Mouse (Mus musculus) kidney, postnatal 25 days (tissue): ENCODE results near the gene Trim41.
"Not testable (repeated sequence)": the region's sequence is repeated elsewhere in the genome, so short reads cannot be mapped to it uniquely, and the experiment has no call there.

Experiments used
- DNase-seq, 2 experiments: peaks; one replicate each; pipeline ENCODE4 v3.0.0; 2021; ENCODE audit warnings: mixed read lengths in 2 of 2

The Trim41 gene

DNA sequence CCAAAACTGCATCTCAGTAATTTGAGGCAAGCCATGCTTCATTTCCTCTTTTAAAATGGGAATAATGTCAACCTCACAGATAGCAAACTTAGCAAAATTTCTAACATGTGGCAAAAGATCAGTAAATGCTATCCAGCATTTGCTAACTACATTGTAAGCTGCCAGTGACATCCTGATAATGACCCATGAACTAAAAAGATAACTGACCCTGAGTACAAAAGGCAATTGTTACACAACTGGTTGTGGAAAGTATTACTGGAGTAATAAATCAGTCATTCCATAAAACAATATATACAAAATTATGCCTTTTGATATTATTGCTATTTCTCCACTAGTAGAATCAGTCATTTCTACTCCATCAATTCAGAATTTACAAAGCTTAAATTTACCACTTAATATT lies 3.4 kb downstream of the Trim41 start:
- no peak for DNase-seq

DNA sequence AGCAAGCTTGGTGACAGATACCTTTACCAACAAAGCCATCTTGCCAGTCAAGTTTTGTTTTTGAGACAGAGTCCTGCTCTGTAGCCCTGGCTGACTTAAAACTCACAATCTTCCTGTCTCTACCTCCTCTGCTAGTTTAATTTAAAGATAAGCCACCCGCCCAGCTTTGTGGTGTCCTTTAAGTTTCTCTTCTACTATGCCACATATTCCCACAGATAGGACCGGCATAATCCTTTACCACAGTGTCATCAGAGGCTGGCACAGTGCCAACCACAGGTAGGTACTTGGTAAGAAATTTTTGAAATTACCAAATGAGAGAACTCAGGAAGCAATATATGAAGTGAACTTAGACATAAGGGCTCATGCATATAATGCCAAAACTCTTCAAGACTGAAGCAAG lies 7.0 kb downstream of the Trim41 start:
- DNase-seq = no peak

GRCm38 (mm10) chr11:48809434-48809830 lies 7.7 kb downstream of the Trim41 start:
- no peak for DNase-seq

GRCm38 (mm10) chr11:48808737-48809433 lies 8.3 kb downstream of the Trim41 start:
- no peak for DNase-seq

DNA sequence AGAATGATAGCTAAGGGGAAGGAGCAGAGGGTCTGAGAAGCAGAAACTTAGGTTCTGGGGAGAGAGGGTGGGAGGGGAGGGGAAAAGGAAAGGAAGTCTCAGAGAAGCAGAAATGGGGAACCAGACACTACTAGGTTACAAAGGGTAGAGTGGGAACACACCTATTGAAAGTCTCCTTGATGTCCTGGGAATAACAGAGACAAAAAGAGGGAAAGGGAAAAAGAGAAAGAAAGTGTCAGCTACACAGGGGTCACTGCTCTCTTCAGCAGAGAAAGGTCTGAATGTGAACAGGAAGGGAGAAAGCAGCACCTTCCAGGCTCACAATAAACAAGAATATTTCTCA lies 8.9 kb downstream of the Trim41 start:
- no peak for DNase-seq

DNA sequence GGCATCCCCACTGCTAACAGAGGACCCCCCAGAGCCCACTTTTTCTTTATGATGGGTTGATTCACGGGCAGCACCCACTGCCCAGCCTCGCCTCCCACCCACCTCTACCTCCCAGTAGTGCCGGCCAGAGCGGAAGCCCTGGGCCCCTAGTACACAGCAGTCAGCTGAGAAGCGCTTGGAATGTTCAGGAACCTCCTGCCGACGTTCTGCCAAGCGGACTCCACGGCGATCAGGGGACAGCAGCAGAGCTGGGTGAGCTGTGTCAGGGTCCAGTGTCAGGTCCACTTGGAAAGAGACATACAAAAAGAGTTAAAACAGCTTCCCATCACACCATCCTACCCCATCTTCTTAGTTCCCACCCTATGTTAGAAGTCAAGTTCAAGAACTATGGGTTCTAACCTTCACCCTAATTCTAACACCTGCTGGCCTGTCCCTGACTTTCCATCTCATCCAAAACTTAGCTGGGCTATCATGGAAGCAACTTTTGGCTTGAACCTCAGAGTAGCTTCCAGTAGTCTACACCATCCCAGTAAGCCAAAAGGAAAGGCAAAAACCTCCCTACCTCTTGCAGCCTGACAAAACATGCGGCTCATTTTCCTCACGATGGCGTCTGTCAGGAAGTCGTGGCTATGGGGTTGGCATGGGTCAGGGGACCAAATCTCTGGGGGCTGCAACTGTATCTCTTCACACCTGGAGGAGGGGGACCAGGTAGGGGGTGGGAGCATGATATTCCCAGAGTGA lies 9.4 kb downstream of the Trim41 start:
- no peak for DNase-seq

- DNase-seq = no peak
These were observed 10.1 kb downstream of the Trim41 start for GRCm38 (mm10) chr11:48806856-48807562.

DNA sequence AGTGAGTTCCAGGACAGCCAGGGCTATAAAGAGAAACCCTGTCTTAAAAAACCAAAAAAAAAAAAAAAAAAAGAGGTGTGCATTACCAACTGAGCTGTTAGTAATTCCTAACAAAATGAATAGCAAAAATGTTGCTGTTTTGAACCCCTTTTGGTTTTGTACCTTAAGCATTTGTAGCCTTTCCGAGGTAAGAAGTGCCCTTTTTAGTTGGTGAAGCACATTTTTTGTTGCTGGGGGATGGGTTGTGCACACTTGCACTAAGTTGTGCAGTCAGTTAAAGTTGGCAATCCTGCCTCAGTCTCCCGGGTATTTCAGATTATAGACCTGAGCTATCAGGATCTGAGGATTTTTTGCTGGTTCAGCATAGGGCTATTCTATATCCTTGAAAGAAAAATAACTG lies 12.2 kb downstream of the Trim41 start:
- DNase-seq = no peak

- no peak for DNase-seq
These were observed 13.2 kb downstream of the Trim41 start for GRCm38 (mm10) chr11:48803988-48804387.

DNA sequence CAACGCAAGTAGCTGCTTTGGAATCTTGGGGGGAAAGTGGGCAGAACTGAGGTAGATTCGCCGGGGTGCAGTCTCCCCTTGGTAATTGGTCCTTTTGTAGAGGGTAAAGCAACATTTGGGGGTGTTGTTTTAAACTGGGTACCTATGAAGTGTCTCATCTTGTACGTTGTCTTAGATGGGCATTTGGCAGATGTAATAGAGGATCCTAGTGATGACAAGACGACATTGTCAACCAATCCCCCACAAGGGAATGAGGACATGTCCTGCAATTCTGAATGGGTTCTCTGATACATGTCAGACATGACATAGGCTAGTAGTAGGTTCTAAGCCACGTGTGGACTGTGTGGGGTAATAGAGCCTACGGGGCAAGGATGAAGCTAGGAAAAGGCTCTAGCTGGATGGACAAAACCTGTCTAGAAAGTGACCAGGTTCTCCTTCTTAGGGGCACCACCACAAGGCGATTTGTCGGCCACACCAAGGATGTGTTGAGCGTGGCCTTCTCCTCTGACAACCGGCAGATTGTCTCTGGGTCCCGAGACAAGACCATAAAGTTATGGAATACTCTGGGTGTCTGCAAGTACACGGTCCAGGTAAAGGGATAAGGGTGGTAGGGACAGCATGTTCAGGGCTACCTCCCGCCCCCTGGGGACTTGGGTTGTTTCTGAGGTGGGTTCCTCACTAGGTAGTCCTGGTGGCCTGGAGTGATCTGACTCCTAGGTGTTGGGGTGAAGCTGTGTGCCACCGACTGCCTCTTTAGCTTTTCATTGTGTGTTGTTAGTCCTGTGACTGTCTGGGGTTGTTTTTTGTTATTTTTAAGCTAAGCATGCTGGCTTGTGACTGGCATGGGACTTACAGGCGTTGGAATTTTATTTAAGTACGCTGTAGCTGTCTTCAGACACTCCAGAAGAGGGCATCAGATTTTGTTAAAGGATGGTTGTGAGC lies 15.1 kb downstream of the Trim41 start:
- no peak for DNase-seq

- peak; percentile 89 to 94 for DNase-seq
These were observed 17.0 kb downstream of the Trim41 start, which contains the start of gene Rack1 for GRCm38 (mm10) chr11:48799921-48800701. Gene Rack1, plus strand, starts transcription at chr11:48800332.

DNA sequence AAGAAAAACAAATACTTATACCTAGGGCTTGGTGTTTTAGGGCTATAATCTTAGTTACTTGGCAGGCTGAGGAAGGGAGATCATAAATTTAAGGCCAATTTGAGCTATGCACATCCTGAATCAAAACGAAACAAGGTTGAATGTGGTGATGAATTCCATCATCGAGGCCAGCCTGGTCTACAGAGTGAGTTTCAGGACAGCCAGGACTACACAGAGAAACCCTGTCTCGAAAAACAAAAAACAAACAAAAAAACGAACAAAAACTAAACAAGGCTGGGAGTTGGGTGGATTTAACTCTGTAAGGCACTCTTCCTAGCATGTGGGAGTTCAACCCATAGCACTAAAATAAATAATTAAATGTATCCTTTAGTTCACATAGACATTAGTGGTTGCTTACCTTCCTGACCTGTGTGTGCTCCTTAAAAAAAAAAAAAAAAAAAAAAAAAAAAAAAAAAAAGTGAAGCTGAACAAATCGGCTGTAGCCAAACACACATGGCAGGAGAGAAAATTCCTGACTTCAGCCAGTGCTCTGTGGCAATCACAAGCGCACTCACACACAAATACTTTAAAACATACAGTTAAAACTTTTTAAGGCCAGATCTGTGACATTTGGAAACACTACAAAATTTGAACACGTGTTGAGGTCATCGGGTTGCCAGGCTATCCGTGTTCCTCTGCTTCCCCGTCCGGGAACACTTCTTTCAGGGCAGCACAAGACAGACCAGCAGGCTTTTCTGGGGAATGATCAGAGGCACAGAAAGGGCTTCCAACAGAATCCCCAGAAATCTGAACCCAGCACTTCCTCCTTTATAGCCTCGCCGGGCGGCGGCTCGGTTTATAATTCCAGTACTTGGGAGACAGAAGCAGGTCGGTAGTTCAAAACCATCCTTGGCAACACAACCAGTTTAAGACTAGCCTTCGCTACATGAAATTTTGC lies 17.9 kb downstream of the Trim41 start:
- DNase-seq = no peak

DNA sequence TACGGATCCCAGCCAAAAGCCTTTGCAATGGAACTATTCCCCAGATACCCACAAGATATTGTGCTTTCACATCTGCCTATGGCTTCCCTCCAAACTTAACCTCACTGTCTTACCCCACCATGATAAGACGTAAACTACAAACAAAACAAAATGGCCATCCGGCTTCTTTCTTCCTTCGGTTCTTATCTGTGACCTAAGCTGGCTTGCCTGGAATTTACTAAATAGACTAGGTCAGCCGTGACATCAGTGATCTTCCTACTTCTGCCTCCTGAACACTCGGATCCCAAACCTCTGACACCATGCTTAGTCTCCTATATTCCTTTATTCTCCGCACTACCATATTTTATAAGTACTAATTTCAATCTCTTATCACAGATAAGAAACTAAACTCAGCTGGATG lies 18.8 kb downstream of the Trim41 start:
- no peak for DNase-seq

- DNase-seq = no peak
These were observed 19.9 kb downstream of the Trim41 start for GRCm38 (mm10) chr11:48797287-48797686.

DNA sequence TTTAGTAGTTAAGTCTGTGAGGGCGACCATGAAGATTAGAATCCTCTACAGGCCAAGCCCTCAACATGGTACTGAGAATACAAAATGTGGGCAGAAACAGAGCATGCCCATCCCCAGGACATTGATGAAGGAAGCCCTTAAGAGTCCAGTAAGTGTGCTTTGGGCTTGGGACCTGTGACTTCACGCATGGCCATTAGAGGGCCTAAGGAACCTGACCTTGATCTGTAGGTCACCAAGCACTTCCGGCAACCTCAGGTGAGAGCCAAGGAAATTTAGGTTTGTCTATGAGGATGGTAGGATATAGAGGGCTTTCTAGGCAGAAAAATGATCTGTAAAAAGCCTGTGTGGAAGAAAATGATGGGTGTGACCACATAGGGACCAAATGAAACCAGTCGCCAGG lies 20.9 kb downstream of the Trim41 start:
- DNase-seq = no peak

GRCm38 (mm10) chr11:48795221-48795620 lies 21.9 kb downstream of the Trim41 start:
- peak in 1 of 2 experiments; percentile 33 for DNase-seq

DNA sequence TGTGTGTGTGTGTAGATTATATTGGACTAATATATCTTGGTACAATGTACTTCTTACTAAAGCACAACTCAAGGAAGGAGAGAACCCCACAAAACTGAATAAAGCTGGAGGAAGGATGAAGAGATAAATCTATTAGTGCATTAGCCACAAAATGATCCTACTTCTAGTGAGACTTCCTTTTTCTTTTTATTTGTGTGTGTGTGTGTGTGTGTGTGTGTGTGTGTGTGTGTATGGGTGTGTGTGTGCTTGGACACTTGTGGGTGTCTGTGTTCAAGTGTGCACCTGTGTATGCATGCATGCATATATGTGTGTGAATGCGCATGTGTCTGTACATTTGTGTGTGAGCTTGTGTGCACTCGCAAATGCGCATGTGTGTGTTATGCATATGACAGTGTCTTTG lies 24.0 kb downstream of the Trim41 start:
- DNase-seq = no peak

- not testable (repeated sequence) for DNase-seq
These were observed 25.3 kb downstream of the Trim41 start for GRCm38 (mm10) chr11:48791894-48792293.

DNA sequence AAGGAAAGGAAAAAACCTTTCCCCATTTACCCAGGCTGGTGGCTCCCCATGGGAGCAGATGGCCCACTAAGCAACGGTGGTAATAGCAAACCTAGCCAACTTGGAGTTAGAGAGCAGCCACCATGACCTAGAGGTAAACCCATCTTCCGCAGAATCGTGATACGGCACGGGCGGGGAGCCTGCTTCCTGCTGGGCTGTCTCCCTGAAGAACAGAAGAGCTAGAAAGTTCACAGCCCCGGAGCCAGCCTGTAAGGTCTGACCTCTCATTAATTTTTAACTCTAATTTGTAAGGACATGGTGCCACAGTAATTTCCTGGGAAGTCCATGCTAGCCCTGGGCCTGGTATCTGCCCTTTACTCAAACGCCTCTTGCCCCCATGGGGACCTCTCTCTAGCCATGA lies 26.2 kb downstream of the Trim41 start:
- peak; percentile 48 to 72 for DNase-seq

GRCm38 (mm10) chr11:48789973-48790823 lies 27.0 kb downstream of the Trim41 start:
- peak; percentile 87 to 95 for DNase-seq
